Mouse (Mus musculus): ENCODE results near the gene Prss45.

The Prss45 gene

DNA sequence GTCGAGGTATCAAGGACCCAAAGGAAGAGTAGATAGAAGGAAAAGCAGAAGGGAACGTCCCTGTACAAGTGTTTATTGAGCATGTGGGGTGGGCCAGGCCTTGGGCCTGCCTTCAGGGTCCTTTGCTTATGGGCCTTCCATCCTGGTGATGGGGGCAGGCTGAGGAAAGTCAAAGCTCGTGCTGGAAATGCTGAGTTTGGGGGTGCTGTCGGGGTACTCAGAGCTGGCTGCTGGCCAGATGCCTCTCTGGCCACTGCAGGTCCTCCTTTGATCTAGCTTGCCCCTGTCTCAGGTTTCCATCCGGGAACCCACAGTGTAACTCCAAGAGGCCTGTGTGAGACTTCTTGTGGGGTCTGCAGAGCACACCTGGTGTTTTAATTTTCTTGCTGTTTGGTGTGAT lies 24.1 kb downstream of the Prss45 start:
- DNase-seq = no peak

DNA sequence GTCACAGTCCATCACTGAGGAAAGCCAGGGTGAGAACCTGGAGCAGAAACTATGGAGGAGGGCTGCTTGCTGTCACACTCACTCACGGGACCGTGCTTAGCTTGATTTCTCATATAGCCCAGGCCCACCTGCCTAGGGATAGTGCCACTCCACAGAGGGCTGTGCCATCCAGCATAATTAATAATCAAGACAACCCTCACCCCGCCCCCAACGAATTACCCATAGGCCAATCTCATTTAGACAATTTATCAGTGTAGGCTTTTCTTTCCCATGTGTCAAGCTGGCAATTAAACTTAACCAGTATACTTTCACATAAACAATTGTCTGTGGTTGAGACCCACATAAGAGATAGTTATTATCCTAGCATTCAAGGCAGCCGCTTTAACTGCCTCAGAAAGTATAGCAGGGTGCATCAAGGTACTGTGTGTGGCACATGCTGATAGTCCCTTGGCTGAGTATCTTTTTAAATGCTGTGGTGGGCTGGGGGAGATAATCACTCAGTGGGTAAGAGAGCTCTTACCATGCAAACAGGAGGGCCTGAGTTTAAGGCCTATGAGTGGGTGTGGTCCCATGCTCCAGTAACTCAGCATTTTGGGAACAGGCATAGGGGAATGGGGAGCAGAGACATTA lies 24.7 kb downstream of the Prss45 start:
- no peak for DNase-seq

DNA sequence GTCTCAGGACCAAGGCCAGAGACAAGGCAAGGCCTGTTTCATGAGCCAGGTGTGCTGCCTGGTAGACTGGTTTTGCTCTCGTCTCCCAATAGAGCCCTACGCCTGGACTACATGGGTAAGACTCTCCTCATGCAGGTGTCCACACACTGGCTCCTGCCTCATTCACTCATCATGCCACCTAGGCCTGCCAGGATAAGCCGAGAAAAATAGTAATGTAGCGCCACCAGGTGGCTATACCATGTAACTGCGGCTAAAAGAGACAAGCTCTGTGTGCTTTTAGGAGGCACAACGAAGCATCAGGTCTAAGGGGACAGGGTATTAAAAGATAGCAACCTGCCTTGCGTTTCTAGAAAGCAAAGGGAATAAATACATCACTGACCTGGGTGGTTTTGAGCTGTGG lies 36.6 kb downstream of the Prss45 start:
- DNase-seq = peak; percentile 72

DNA sequence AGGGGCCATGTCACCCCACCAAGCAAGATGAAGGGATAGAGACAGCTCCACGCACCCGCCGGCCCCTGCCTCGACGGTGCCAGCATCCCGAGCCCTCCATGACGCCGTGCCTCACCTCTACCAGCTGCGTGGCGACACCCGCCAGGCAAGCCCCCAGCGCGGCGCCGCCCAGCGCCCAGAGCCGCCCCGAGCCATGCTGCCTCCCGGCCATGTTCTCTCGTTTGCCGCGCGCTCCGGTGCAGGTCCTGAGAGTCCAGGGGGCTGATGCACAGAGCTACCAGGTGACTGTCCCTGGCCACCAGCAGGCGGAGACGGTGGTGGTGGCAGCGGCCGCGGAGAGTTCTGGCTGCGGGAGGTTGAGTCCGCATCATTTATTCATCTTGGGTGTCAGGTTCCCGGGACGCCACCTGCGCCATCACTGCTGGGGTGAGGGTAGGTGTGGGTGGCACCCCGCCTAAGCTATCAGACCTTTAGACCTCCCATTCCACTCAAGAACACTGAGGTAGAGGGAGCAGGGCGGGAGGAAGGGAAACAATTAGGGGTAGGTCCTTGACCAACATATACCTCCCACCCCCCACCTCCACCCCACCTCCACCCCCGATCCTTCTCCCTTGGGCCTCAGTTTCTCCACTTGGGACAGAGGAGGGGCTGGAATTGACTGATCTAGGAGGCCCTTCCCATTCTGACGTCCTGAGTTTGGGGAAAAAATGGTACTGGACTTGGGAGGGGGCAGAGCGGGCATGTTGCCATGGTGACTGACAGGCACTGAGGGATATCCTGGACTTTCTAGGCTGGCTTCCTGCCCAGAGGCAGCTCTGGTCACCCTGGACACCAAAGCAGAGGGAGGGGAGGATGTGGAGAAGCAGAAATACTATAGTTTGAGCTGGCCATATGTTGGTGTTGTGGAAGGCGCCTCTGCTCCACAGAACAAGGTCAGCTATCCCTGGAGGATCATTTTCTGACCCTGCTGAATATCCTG lies 39.6 kb downstream of the Prss45 start:
- no peak for DNase-seq

DNA sequence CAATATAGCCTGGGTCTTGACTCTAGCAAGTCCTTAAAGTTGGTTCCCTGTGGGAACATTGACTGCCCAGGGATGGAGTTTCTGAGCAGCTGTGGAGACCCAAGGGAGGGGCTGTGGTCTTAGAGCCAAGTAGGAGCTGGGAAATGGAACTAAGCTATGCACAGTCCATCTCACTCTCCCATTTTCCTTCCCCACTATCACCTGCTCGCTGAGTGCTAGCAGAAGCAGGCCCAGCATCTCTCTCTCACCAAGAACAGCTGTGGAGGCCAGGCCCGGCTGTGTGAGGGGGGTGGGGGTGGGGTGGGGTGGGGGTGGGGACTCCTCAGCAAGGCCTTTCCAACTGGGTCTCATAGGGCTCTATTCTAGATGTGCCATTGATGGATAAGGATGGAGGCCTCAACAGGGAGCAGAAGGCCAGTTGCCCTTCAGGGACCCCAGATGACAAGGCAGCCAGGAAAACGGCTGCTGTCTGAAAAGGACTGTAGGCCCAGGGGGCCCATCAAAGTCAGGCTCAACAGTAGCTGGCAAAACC lies 40.3 kb downstream of the Prss45 start:
- DNase-seq = no peak

DNA sequence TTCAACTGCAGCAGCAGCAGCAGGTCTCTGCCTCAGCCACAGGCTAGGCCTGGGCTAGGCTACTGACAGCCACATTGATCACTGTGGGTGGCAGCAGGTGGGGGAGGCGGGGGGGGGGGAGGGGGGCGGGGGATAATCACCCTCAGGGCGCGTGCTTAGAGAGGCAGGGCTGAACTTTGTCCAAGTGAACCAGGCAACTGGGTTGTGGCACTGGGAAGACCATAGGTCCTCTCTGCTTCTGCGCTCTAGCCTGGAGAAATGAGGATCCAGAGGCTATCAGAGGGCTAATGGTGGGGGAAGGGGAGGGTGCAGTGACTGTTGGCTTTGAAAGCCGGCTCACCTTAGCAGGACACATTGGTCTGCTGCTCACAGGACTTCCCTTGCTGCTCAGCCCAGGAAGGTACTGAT lies 40.9 kb downstream of the Prss45 start:
- no peak for DNase-seq

DNA sequence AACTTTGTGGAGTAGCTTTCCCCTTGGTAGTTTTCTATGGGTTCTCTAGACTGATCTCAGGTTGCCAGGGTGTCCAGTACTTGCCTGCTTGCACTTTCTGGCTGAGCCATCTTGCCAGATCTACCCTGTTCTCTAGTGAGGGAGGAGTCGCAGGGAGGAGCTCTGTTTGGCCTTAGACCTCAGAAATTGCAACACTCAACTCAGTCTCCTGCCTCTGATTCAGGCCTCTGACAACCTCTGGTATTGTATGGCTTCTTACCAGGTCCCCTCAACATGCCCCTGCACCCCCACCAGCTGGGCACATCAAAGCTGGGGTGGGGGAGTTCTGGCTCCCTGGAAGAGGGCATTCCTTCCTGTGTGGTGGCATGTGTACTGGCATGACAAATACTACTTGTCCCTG lies 43.0 kb downstream of the Prss45 start:
- DNase-seq = no peak

DNA sequence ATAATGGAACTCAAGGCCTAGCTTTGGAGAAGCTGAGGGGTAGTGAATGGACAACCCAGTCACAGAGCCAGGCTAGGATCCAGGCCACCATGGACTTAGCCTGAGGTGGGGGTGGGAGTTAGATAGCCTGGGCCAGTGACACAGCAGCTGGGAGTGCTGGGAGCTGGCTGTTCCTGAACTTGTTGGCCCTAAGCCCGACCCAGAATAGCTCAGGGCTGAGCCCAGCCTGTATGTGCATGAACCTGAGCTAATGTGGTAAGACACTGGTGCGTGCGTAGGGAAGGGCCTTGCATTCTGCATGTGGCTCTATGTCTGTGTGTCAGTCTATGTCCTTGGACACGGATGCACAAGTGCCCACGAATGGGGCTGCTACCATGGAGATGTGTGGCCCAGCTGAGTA lies 43.5 kb downstream of the Prss45 start:
- peak; percentile 63 for DNase-seq

DNA sequence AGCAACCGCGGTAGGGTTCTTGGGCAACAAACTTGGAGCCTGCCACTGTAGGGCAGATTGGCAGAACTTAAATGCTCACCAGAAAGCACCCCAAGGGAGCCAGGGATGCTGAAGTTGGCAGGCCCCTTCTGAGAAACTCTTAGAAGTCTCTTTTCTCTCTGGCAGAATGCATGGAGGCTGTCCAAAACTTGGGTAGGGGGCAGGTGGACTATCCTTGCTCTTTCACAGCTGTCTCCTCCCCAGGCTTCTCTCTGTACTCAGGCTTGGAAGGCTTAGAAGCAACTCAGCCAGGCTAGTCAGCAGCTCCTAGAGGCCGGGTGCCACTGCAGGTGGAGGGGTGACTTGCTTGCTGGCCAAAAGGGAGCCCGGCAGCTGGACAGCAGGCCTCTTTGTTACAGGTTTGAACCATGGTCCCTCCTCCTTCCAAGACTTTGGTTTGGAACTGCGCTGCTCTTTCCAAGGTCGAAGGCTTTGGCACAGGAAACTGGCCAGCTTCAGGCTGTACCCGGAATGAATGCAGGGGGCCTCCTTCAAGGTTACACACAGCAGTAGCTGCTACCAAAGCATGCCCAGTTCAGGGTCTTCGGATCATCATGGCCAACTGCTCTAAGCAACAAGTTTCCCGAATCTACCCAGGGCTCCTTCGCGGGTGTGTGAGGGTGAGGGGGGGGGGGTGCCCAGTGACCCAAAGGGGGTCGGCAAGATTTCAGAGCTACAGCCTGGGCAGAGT lies 45.0 kb downstream of the Prss45 start, which contains the start of gene Als2cl:
Als2cl (plus strand) TSS at position 680 of the 730 bp plus-strand sequence.
- no peak for DNase-seq

DNA sequence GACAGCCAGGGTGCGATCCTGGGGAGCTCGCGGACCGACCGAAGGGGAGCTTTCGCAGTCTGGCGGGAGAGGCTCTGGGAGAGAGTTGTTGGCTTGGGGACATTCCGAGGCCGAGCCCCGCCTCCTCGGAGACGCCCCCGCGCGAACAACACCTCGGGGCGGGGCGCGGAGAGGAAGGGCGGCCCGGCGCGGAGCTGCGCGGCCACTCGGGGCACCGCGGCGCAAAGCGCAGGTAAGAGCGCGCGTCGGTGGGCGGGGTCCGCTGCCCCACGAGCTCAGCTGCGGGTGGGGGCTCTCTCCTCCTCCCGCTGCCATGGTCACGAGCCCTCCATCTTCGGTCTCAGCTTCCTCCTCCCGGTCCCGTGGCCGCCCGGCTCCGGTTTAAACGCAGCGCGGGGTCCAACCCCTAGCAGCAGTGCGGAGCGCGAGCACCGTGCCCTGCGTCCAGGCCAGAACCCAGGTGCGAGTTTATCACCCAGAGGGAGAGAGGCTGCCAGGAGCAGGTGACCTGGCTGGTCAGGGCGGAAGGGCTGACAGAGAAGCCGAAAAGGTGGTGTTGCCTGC lies 45.7 kb downstream of the Prss45 start, which contains the start of gene Tmie:
Tmie (minus strand) TSS at position 116 of the 564 bp plus-strand sequence.
- peak; percentile 87 for DNase-seq

DNA sequence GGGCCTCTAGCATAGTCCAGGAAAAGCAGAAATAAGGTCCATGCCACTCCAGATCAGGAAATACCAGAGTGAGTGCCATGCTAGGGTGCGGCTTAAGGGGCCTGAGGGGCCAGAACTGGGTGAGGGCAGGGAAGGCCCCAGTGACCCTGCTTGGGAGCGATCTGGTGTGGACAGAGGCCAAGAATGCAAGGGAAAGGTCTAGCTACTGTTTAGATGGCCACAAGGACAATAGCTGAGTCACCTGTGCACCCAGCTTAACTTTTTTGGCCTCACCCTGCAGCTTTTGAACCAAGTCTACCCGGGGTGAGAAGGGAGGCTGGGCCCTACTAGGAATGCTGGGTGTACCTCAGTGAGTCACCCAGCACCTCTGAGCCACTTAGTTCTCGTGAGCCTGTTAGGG lies 46.4 kb downstream of the Prss45 start:
- DNase-seq = peak; percentile 62

DNA sequence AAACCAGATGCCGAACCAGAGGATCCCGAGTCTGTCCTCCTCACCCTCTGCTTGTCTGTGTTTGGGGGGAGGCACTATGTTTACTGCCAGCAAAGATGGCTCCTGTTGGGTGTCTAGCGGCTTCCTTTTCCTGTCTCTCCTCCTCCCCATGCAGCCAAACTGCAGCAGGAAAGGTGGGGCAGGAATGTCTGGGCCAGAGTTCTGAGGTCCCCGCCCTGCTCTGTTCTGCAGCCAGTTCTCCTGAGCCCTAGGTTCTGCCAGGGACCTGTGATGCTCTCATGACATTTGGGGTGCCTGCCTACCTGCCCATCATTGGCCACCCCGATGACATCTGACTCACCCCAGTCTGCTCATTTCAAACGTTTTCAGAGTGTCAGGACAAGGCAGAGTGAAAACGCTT lies 47.6 kb downstream of the Prss45 start:
- DNase-seq = peak; percentile 64

DNA sequence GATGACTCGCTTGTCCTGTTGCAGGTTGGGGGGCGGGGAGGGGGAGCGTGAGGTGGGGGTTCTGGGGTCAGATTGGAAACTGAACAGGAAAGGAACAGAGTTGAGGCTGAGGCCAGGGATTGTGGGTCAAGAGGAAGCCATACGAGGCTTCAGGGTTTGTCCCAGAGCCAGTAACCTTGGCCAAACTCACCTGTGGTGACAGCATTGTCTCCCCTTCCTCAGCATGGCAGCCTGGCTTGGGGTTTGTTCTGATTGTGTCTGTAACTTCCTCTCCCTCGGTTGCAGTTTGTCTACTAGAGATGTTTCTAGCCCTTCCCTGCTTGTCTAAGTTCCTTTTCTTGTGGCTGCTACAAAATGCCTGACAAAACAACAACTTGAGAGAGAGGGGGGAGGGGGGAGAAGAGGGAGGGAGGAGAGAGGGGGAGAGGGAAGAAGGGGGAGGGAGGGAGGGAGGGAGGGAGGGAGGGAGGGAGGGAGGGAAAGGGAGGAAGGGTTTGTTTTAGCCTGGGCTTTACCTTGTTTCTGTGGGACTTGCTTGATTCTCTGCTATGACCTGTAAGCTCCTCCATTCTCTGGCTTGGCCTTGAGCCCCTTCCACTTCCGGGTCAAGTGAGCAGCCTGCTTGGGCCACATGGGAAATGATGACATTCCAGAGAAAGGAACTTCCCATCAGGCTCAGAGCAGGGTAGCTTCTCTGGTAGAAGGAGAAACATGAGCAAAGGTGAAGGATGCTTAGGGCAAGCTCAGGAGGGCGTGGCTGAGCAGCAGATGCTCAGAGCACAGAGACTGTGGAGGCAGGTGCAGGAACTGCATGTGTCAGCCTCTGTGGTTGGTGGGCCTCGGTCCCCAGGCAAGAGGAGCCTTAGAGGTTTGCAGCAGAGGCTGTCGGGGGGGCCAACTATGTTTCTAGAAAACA lies 53.3 kb downstream of the Prss45 start:
- no peak for DNase-seq

DNA sequence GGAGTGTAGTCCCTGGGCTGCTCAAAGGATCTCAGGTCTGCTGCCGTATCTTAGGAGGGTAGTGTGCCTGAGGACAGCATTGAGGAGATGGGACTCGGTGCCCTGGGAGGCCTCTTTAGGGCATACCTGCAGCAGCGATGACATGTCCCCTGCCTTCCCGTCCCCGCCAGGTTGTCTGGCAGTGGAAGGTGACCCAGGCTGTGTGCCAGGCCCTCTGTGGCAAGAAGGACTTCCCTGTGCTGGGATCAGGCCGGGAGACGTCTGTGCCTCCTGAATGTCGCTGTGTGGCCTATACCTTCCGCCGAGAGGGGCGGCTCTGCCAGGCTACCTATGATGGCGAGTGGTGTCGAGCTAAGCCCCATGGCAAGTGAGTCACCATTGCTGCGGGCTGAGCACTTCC lies 54.5 kb downstream of the Prss45 start:
- no peak for DNase-seq

DNA sequence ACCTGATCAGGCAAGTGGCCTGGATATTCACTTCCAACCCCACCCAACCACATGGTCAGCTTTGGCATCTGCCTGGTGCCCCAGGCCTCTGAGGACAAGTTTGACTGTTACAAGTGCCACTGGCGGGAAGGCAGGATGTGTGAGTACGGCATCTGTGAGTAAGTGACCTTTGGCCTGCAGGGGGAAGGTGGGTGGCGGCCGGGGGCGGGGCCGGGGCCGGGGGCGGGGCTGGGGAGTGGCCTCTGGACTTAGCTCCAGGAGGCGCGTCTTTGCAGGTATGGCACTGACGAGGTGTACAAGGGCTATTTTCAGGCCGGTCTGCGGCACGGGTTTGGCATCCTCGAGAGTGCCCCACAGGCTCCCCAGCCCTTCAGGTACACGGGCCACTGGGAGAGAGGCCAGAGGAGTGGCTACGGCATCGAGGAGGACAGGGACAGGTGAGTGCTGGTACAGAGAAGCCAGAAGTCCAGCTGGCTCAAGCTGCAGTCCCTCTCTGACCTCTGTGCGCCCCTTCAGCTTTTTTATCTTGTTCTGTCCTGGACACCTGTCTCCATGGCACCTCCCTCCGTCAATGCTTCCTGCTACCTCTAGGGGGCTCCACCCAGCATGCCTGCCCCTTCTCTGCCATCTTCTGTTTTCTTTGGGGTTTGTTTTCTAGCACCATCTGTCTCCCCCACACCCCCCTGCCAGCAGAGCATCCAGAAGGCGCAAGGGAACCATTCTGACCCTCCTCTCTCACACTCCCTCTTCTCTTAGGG lies 55.8 kb downstream of the Prss45 start:
- no peak for DNase-seq
